Mouse (Mus musculus) liver, embryonic 11.5 days (tissue): Measurements from ENCODE around the gene Clec16a. TPM values are rescaled to one million over a fixed set of nuclear protein-coding genes. Genes with fewer than 3 reads are reported as not detected.

Experiments used
- ATAC-seq: fragments of 200-750 bp; cut with Nextera tagmentation; replicated peaks from 2 replicates; pipeline ENCODE4 v1.8.0; 2017; ENCODE audit warnings: moderate number of reproducible peaks, mild to moderate bottlenecking, moderate TSS enrichment, moderate library complexity; ENCODE audit not compliant: low FRiP score
- DNase-seq: peaks from one replicate; pipeline ENCODE4 v3.0.0-alpha.2; 2017; ENCODE audit warnings: low spot score
- H3K27ac ChIP-seq: fragments of 300-500 bp; sonication (generic); 2 replicates; pipeline ENCODE4 v1.5.1; 2014; ENCODE audit warnings: mild to moderate bottlenecking, low read depth, low read length, control low read depth
- H3K27me3 ChIP-seq: fragments of 300-500 bp; sonication (generic); replicated peaks from 2 replicates; pipeline ENCODE4 v1.6.1; 2014; ENCODE audit warnings: low read length, mixed read lengths; ENCODE audit not compliant: control insufficient read depth, insufficient read depth
- H3K36me3 ChIP-seq: fragments of 300-500 bp; sonication (generic); 2 replicates; pipeline ENCODE4 v1.6.1; 2014; ENCODE audit warnings: mild to moderate bottlenecking, low read length, moderate library complexity, mixed read lengths; ENCODE audit not compliant: control insufficient read depth, insufficient read depth
- H3K4me1 ChIP-seq: fragments of 300-500 bp; sonication (generic); replicated peaks from 2 replicates; pipeline ENCODE4 v1.6.1; 2014; ENCODE audit warnings: low read length, mixed read lengths; ENCODE audit not compliant: control insufficient read depth, insufficient read depth
- H3K4me2 ChIP-seq: fragments of 300-500 bp; sonication (generic); 2 replicates; pipeline ENCODE4 v1.6.1; 2014; ENCODE audit warnings: mild to moderate bottlenecking, control low read depth, moderate library complexity
- H3K4me3 ChIP-seq: fragments of 300-500 bp; sonication (generic); 2 replicates; pipeline ENCODE4 v1.5.1; 2014; ENCODE audit warnings: low read depth, low read length, control low read depth
- H3K9ac ChIP-seq: fragments of 300-500 bp; sonication (generic); 2 replicates; pipeline ENCODE4 v1.6.1; 2014; ENCODE audit warnings: low read depth, low read length, control low read depth
- H3K9me3 ChIP-seq: fragments of 300-500 bp; sonication (generic); 2 replicates; pipeline ENCODE4 v1.6.1; 2016; ENCODE audit warnings: low read length, inconsistent platforms, mixed read lengths; ENCODE audit not compliant: control insufficient read depth
- WGBS: fragments of 180-500 bp; shearing (Covaris S2); extraction: QIAGEN DNeasy Blood & Tissue Kit; methylation state at CpG from one replicate; pipeline ENCODE4 v1.1.7; 2014; 5-methylcytosine and 5-hydroxymethylcytosine counted together
- polyA plus RNA-seq: library from polyadenylated mRNA; unstranded; fragments of >200 nt; fragmentation: Nextera tagmentation; extraction: Ambion mirVana; gene quantifications from 2 replicates; pipeline ENCODE4 v1.2.1, GENCODE M21; 2014

Gene Clec16a
- polyA plus RNA-seq, 1 experiment from 2014 or later = 27.4 TPM

GRCm38 (mm10) chr16:10738866-10739265 lies 193.7 kb downstream of the Clec16a start:
- no peaks in the 10 kb centered on the region for H3K9me3 ChIP-seq

GRCm38 (mm10) chr16:10739854-10740398 lies 194.8 kb downstream of the Clec16a start:
- H3K9me3 ChIP-seq = no peaks in the 10 kb centered on the region
- H3K36me3 ChIP-seq = no peaks in the 10 kb centered on the region
- H3K4me1 ChIP-seq = 0 out of 2 replicates have a peak, but pooled peaks cover 5% of the 10 kb centered on the region
- no peak overlapping the region for H3K27ac ChIP-seq
- no peak overlapping the region for H3K4me3 ChIP-seq
- no peak overlapping the region for H3K9ac ChIP-seq
- DNase-seq = no peak
- H3K4me2 ChIP-seq = no peak overlapping the region
- ATAC-seq = no peak
- no peaks in the 10 kb centered on the region for H3K27me3 ChIP-seq
- 67% methylated on average over 9 of the region's 9 CpGs for WGBS

More at GRCm38 (mm10) chr16:10738866-10739265, 193.7 kb downstream of the Clec16a start:
- 78% methylated on average over 3 of the region's 3 CpGs for WGBS
- H3K27ac ChIP-seq = no peak overlapping the region; the same call in 1 of the 2 replicates
- ATAC-seq (no peak), DNase-seq (no peak)
- no peak overlapping the region for H3K4me2 ChIP-seq
- 0 out of 2 replicates have a peak, but pooled peaks cover 5% of the 10 kb centered on the region for H3K4me1 ChIP-seq
- H3K36me3 ChIP-seq = no peaks in the 10 kb centered on the region
- H3K27me3 ChIP-seq = no peaks in the 10 kb centered on the region
- no peak overlapping the region for H3K9ac ChIP-seq
- no peak overlapping the region for H3K4me3 ChIP-seq

DNA sequence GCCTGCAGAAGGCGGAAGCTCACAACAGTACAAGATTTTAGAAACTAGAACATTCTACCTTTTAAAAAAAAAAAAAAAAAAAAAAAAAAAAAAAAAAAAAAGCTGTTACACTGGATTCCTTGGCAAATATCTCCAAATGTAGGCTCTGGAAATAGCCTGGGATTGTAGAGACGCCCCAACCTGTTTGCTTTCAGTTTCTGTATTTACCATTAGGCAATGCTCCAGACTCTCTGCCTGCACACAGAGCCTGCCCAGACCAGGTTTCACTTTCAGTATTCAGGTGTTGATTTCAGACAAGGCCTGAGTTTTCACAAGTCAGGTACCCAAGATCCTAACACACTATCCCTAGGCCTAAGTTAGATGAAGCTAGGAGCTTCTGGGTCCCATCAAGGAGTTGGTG lies 195.9 kb downstream of the Clec16a start:
- 0 out of 2 replicates have a peak, but pooled peaks cover 5% of the 10 kb centered on the region for H3K4me1 ChIP-seq
- 81% methylated on average over 2 of the region's 2 CpGs for WGBS
- H3K9me3 ChIP-seq = no peaks in the 10 kb centered on the region
- H3K36me3 ChIP-seq = no peaks in the 10 kb centered on the region
- no peak overlapping the region for H3K9ac ChIP-seq
- DNase-seq (no peak), ATAC-seq (no peak)
- no peak overlapping the region for H3K27ac ChIP-seq
- no peaks in the 10 kb centered on the region for H3K27me3 ChIP-seq
- no peak overlapping the region for H3K4me3 ChIP-seq
- no peak overlapping the region for H3K4me2 ChIP-seq

DNA sequence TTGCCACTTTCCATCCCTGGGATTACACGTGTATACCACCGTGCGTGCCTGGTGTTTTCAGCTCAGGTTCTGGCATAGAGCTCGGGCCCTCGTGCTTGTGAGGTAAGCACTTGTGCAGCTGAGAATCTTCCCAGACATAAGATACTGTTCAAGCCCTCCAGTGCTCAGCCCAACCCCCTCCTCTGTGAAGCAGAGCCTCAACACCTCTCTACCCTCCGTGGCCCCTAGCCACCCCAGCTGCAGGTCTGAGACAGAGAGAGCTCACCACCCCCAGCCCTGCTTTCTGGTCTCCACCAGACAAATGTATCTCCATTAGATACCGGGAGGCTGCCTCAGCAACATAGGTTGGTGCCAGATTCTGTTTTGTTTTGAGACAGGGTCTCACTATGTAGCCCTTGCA lies 204.1 kb downstream of the Clec16a start:
- Histone ChIP-seq H3K4me1 (0 out of 2 replicates have a peak, but pooled peaks cover 2% of the 10 kb centered on the region), H3K4me3 (no peak overlapping the region), H3K27me3 (no peaks in the 10 kb centered on the region), H3K4me2 (no peak overlapping the region), H3K27ac (no peak overlapping the region), H3K9me3 (no peaks in the 10 kb centered on the region), H3K9ac (no peak overlapping the region), H3K36me3 (no peaks in the 10 kb centered on the region)
- WGBS = 62% methylated on average over 7 of the region's 7 CpGs
- ATAC-seq (no peak), DNase-seq (no peak)

- Histone ChIP-seq H3K4me1 (0 out of 2 replicates have a peak, but pooled peaks cover 2% of the 10 kb centered on the region), H3K36me3 (no peaks in the 10 kb centered on the region), H3K4me2 (no peak overlapping the region), H3K27me3 (no peaks in the 10 kb centered on the region), H3K4me3 (no peak overlapping the region), H3K27ac (no peak overlapping the region), H3K9me3 (no peaks in the 10 kb centered on the region), H3K9ac (no peak overlapping the region)
- DNase-seq = no peak
- WGBS = 57% methylated on average over 7 of the region's 7 CpGs
- ATAC-seq = no peak
These were observed 204.7 kb downstream of the Clec16a start for GRCm38 (mm10) chr16:10749824-10750223.

DNA sequence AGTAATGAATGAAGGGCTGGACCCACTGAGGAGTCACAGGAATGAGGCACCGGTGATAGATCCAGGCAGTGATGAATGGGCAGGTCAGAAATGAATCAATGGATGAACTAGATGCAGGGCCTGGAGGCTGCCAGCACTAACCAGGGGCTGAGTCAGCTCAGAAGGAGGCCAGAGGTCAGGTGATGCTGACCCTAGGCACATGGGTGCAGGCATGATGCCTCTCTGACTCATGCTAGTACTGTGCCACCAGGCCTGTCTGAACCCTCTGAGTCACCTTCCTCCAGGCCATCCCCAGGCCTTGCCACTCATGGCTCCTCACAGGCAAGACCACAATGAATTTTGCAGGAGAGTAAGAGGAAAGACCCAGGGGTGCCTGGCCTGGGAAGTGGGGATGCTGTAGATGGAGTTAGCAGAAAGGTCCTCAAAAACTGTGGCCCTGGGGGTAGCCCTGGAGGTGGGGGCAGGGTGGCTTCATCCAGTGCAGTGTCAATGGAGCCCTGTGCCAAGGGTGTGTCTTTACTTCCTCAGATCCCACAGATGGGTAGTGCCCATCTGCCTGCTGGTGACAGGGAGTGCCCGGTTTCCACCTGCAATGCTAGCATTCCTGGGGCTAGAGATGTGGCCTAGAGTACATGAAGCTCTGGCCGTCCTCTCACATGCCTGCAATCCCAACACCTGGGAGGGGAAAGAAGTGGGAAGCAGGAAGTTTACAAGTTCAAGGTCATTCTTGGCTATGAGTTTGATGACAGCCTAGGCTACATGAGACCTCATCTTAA lies 209.6 kb downstream of the Clec16a start:
- no peak overlapping the region for H3K4me2 ChIP-seq
- 70% methylated on average over 3 of the region's 3 CpGs for WGBS
- H3K27ac ChIP-seq = no peak overlapping the region
- ATAC-seq (no peak; the same call in 1 of the 2 replicates), DNase-seq (no peak)
- no peaks in the 10 kb centered on the region for H3K4me1 ChIP-seq
- H3K4me3 ChIP-seq = no peak overlapping the region
- no peaks in the 10 kb centered on the region for H3K27me3 ChIP-seq
- no peaks in the 10 kb centered on the region for H3K36me3 ChIP-seq
- no peak overlapping the region for H3K9ac ChIP-seq
- H3K9me3 ChIP-seq = no peaks in the 10 kb centered on the region

DNA sequence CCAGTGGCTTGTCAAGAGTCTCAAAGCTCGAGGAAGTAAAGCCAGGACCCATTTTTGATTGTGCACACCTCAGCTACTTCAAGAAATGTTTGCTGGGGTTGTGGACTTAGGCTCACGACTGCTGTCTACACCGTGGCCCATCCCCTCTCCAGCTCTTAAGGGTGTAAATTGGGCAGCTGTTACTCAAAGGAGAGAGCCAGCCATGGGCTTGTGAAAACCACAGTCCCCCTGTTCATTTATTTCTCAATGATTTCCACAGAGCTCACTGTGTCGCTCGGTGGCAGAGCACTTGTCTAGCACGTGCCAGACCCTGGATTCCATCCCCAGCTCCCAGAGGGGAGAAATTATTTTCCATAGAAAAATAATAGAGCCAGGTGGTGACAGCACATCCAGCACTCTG lies 211.0 kb downstream of the Clec16a start:
- Histone ChIP-seq H3K27ac (no peak overlapping the region), H3K36me3 (no peaks in the 10 kb centered on the region), H3K4me1 (no peaks in the 10 kb centered on the region), H3K27me3 (no peaks in the 10 kb centered on the region), H3K9ac (no peak overlapping the region), H3K4me3 (no peak overlapping the region), H3K4me2 (no peak overlapping the region), H3K9me3 (no peaks in the 10 kb centered on the region)
- ATAC-seq (no peak), DNase-seq (no peak)
- 69% methylated on average over 6 of the region's 6 CpGs for WGBS

DNA sequence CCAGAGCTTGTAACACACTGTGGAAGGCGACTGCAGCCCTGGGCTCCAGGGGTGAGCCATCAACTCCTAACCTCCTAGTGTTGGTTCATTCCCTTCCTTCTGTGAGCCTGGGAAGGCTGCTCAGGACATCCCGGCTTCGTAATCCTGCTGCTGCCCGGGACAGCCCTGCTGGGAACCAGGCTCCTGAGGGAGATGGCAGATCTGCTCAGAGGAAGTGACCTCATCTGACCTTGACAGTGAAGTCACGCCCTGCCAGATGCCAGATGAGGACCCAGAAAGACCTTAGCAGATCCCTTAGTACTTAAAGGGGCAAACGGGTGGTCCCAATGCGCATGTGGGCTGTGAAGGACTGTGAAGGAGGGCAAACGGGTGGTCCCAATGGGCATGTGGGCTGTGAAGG lies 216.0 kb downstream of the Clec16a start:
- Histone ChIP-seq H3K27me3 (0 out of 2 replicates have a peak, but pooled peaks cover 3% of the 10 kb centered on the region), H3K4me2 (no peak overlapping the region), H3K9ac (no peak overlapping the region), H3K9me3 (no peaks in the 10 kb centered on the region), H3K4me3 (no peak overlapping the region), H3K4me1 (no peaks in the 10 kb centered on the region), H3K36me3 (no peaks in the 10 kb centered on the region), H3K27ac (no peak overlapping the region)
- DNase-seq = no peak
- no peak for ATAC-seq
- WGBS = 54% methylated on average over 8 of the region's 8 CpGs
